Mouse (Mus musculus): Measurements from ENCODE around the gene Pla2g12a.

- no peak for TF ChIP-seq CTCF (IDR thresholded peaks at IDR 0.05; ENCODE audit: borderline replicate concordance, control insufficient read depth, extremely low read depth, insufficient read depth, low read length, poor library complexity)
- TF ChIP-seq POLR2A (IDR thresholded peaks at IDR 0.05; ENCODE audit: control insufficient read depth, extremely low read depth, insufficient read depth, low read length, poor library complexity), result no peak
Observed at GRCm38 (mm10) chr3:129913241-129913640, 34.8 kb downstream of the Pla2g12a start.
